Mouse (Mus musculus) neural tube, embryonic 11.5 days (tissue): ENCODE results near the gene 4930442H23Rik. TPM values are rescaled to one million over a fixed set of nuclear protein-coding genes. Genes with fewer than 3 reads are reported as not detected.
"Not testable (repeated sequence)": the region's sequence is repeated elsewhere in the genome, so short reads cannot be mapped to it uniquely, and the experiment has no call there.

Experiments used
- ATAC-seq: fragments of 200-750 bp; cut with Nextera tagmentation; 2 replicates; pipeline ENCODE4 v1.8.0; 2017; ENCODE audit warnings: moderate number of reproducible peaks, mild to moderate bottlenecking, moderate TSS enrichment, moderate library complexity; ENCODE audit not compliant: insufficient read depth, low FRiP score, low TSS enrichment
- DNase-seq: peaks from one replicate; pipeline ENCODE4 v3.0.0-alpha.2; 2015; ENCODE audit warnings: low spot score
- H3K27ac ChIP-seq: fragments of 300-500 bp; sonication (generic); 2 replicates; pipeline ENCODE4 v1.5.1; 2014; ENCODE audit warnings: low read depth, mild to moderate bottlenecking, low read length
- H3K27me3 ChIP-seq: fragments of 300-500 bp; sonication (generic); 2 replicates; pipeline ENCODE4 v1.6.1; 2014; ENCODE audit warnings: mild to moderate bottlenecking, low read length, mixed read lengths; ENCODE audit not compliant: control insufficient read depth, insufficient read depth
- H3K36me3 ChIP-seq: fragments of 300-500 bp; sonication (generic); 2 replicates; pipeline ENCODE4 v1.6.1; 2014; ENCODE audit warnings: mild to moderate bottlenecking, low read length, moderate library complexity, mixed read lengths; ENCODE audit not compliant: control insufficient read depth, insufficient read depth
- H3K4me1 ChIP-seq: fragments of 300-500 bp; sonication (generic); 2 replicates; pipeline ENCODE4 v1.6.1; 2014; ENCODE audit warnings: low read length, mixed read lengths; ENCODE audit not compliant: control insufficient read depth, insufficient read depth
- H3K4me2 ChIP-seq: fragments of 300-500 bp; sonication (generic); 2 replicates; pipeline ENCODE4 v1.6.1; 2014; ENCODE audit warnings: low read depth, mild to moderate bottlenecking, moderate library complexity
- H3K4me3 ChIP-seq: fragments of 300-500 bp; sonication (generic); 2 replicates; pipeline ENCODE4 v1.5.1; 2014; ENCODE audit warnings: low read depth, low read length
- H3K9ac ChIP-seq: fragments of 300-500 bp; sonication (generic); 2 replicates; pipeline ENCODE4 v1.6.1; 2014; ENCODE audit warnings: mild to moderate bottlenecking, low read length
- H3K9me3 ChIP-seq: fragments of 300-500 bp; sonication (generic); 2 replicates; pipeline ENCODE4 v1.6.1; 2016; ENCODE audit warnings: low read length; ENCODE audit not compliant: control insufficient read depth
- WGBS: fragments of 180-500 bp; shearing (Covaris S2); extraction: QIAGEN DNeasy Blood & Tissue Kit; methylation state at CpG from one replicate; pipeline ENCODE4 v1.1.7; 2014; 5-methylcytosine and 5-hydroxymethylcytosine counted together
- polyA plus RNA-seq: library from polyadenylated mRNA; unstranded; fragments of >200 nt; fragmentation: Nextera tagmentation; extraction: Ambion mirVana; gene quantifications from 2 replicates; pipeline ENCODE4 v1.2.1, GENCODE M21; 2014

The 4930442H23Rik gene
- polyA plus RNA-seq, 1 experiment from 2014 or later: not detected

DNA sequence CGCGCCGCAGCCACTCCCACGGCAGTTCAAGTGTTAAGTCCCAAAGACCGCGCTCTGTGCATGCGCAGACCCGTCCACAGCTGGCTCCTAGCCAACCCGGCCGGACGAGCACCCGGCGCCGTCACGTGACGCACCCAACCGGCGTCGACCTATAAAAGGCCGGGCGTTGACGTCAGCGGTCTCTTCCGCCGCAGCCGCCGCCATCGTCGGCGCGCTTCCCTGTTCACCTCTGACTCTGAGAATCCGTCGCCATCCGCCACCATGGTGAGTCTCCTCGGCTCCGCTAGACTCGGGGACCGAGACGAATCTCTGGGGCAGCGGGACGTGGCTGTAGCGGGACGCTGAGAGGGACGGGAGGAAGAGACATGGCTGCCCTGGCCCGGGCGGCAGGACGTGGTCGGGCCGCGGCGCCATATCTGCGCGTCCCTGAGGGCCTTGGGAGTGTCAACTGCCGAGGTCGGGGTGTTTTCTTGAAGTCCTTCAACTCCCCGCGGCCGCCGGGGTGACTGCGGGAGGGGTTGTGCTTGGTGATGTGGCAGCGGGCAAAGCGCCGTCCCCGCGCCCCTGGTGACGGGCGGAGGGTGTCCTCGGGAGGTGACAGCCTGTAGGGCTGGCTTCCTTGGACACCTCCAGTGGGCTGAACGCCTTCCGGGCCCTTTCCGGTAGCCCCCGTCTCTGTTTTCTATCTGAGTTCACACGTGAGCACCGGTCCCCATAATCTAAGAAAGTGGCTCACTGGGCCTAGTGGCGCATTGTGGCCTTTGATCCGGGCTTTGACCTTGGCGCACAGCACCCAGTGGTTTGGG lies 7.0 kb downstream of the 4930442H23Rik start, which contains the start of gene Eef2:
Eef2 (plus strand) TSS at position 166 of the 806 bp plus-strand sequence.
- Histone ChIP-seq H3K9ac (peak within 1 kb of the TSS; percentile 99), H3K4me3 (peak within 1 kb of the TSS; percentile 100), H3K9me3 (no peaks in the 10 kb centered on the region), H3K27ac (peak within 1 kb of the TSS; percentile 85), H3K4me2 (peak within 1 kb of the TSS; percentile 99), H3K27me3 (no peaks in the 10 kb centered on the region), H3K36me3 (peaks cover 38% of the 10 kb centered on the region), H3K4me1 (peaks cover 13% of the 10 kb centered on the region)
- peak; percentile 76 for ATAC-seq
- under 1% methylated on average over 76 of the region's 77 CpGs for WGBS
- DNase-seq: peak; percentile 99

GRCm38 (mm10) chr10:81175936-81176465 lies 7.6 kb downstream of the 4930442H23Rik start:
- Histone ChIP-seq H3K27ac (peak overlapping the region; percentile 85), H3K9me3 (no peaks in the 10 kb centered on the region), H3K36me3 (peaks cover 32% of the 10 kb centered on the region), H3K27me3 (no peaks in the 10 kb centered on the region), H3K4me2 (peak overlapping the region; percentile 39), H3K4me3 (peak overlapping the region; percentile 100), H3K4me1 (peaks cover 13% of the 10 kb centered on the region), H3K9ac (no peak overlapping the region)
- ATAC-seq (no peak), DNase-seq (no peak)
- 8% methylated on average over 13 of the region's 13 CpGs for WGBS

DNA sequence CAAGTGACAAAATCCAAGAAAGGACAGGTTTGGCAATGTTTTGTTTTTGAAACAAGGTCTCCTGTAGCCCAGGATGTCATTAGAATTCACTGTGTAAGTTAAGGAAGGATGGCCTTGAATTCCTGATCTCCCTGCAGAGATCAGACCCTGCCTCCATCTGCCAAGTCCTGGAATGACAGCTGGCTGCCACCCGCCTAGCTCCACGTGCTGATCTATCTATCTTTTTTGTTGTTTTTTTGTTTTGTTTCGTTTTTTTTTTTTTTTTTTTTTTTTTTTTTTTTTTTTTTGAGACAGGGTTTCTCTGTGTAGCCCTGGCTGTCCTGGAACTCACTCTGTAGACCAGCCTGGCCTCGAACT lies 8.3 kb downstream of the 4930442H23Rik start:
- Histone ChIP-seq H3K36me3 (peaks cover 26% of the 10 kb centered on the region), H3K4me2 (peak overlapping the region; percentile 63), H3K4me3 (peak overlapping the region; percentile 34; the same call in 1 of the 2 replicates), H3K4me1 (peaks cover 13% of the 10 kb centered on the region), H3K9ac (peak overlapping the region; percentile 74), H3K27ac (peak overlapping the region; percentile 85; the same call in 1 of the 2 replicates)
- not testable (repeated sequence) for H3K27me3 ChIP-seq, ATAC-seq, H3K9me3 ChIP-seq
- DNase-seq: peak; percentile 50
- 16% methylated on average over 4 of the region's 4 CpGs for WGBS

DNA sequence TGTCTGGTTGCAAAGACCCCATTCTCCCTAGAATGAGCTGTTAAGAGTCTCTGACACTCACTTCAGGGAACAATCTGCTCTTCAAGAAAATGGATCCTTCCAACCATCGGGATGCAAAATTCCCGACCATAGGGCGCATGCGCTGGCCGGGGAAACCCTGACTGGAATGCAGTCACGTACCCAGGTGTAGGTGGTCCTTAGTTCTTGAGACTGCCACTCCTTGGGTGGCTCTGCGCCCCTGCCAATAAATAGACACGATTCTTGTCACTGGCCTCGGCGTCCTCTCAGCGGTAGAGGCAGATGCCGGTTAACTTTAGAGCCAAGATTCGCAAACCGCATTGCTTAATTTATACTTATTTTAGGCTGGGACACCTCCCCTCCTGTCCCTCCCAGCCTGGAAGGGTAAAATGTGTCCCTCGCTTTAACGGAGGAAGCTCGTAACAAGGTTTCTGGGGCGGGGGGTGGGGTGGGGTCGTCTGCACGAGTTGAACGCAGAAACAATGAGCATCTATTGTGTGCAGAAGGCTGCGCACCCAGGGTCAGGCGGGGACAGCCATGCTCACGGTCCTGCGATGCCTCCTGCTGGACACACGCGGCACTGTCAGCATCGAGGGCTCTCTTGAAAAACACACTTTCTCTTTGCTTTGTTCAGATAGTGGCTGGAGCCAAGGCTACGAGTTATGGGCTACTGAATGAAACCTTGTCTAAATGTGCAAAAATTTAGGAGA lies 8.9 kb downstream of the 4930442H23Rik start:
- Histone ChIP-seq H3K27me3 (no peaks in the 10 kb centered on the region), H3K4me3 (peak overlapping the region; percentile 34), H3K4me1 (peaks cover 13% of the 10 kb centered on the region), H3K9me3 (no peaks in the 10 kb centered on the region), H3K36me3 (peaks cover 20% of the 10 kb centered on the region), H3K4me2 (peak overlapping the region; percentile 63), H3K9ac (peak overlapping the region; percentile 74), H3K27ac (peak overlapping the region; percentile 85)
- 1% methylated on average over 29 of the region's 29 CpGs for WGBS
- ATAC-seq (peak; percentile 65), DNase-seq (peak; percentile 93)

- 8% methylated on average over 21 of the region's 21 CpGs for WGBS
- Histone ChIP-seq H3K9me3 (no peaks in the 10 kb centered on the region), H3K9ac (peak overlapping the region; percentile 20; the same call in 1 of the 2 replicates), H3K4me2 (peak overlapping the region; percentile 21), H3K36me3 (peaks cover 6% of the 10 kb centered on the region), H3K27ac (peak overlapping the region; percentile 73), H3K27me3 (no peaks in the 10 kb centered on the region), H3K4me1 (peaks cover 20% of the 10 kb centered on the region), H3K4me3 (no peak overlapping the region)
- DNase-seq (peak; percentile 91), ATAC-seq (no peak)
Observed at GRCm38 (mm10) chr10:81173132-81173531, 10.5 kb downstream of the 4930442H23Rik start.

- 69% methylated on average over 6 of the region's 14 CpGs for WGBS
Observed at GRCm38 (mm10) chr10:81169411-81169900, 14.2 kb downstream of the 4930442H23Rik start.

GRCm38 (mm10) chr10:81168521-81169244 lies 15.0 kb downstream of the 4930442H23Rik start:
- Histone ChIP-seq H3K27me3 (no peaks in the 10 kb centered on the region), H3K4me1 (peaks cover 19% of the 10 kb centered on the region), H3K9me3 (no peaks in the 10 kb centered on the region), H3K4me2 (peak overlapping the region; percentile 53), H3K36me3 (peaks cover 4% of the 10 kb centered on the region; the same call in 1 of the 2 replicates), H3K9ac (peak overlapping the region; percentile 45), H3K4me3 (peak overlapping the region; percentile 96), H3K27ac (peak overlapping the region; percentile 56)
- DNase-seq: peak; percentile 80
- ATAC-seq: peak; percentile 43; the same call in 1 of the 2 replicates
- WGBS: 5% methylated on average over 29 of the region's 29 CpGs

More at GRCm38 (mm10) chr10:81169411-81169900, 14.2 kb downstream of the 4930442H23Rik start:
- H3K4me3 ChIP-seq, H3K9me3 ChIP-seq, H3K27ac ChIP-seq, H3K27me3 ChIP-seq, ATAC-seq, H3K36me3 ChIP-seq, H3K9ac ChIP-seq, DNase-seq, H3K4me2 ChIP-seq: not testable (repeated sequence)
- H3K4me1 ChIP-seq: peaks cover 19% of the 10 kb centered on the region

DNA sequence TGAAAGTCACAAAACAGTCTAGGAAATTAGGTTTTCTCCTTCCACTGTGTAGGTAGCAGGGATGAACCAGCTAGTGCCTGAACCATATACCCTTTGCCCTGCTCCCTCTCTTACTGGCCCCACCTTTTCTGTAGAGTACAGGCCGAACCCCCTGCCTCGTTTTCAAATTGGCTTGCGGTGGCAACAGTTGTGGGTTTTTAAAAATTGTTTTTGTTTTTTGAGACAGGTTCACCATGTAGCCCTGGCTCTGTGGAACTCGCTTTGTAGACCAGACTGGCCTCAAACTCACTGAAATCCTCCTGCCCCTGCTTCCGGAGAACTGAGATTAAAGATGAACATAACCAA lies 15.6 kb downstream of the 4930442H23Rik start:
- no peak for DNase-seq
- 14% methylated on average over 5 of the region's 5 CpGs for WGBS
- peak overlapping the region; percentile 41; the same call in 1 of the 2 replicates for H3K9ac ChIP-seq

More for the DNA sequence above, 15.6 kb downstream of the 4930442H23Rik start:
- Histone ChIP-seq H3K9me3 (no peaks in the 10 kb centered on the region), H3K36me3 (peaks cover 4% of the 10 kb centered on the region; the same call in 1 of the 2 replicates), H3K27me3 (no peaks in the 10 kb centered on the region), H3K4me3 (peak overlapping the region; percentile 96), H3K27ac (peak overlapping the region; percentile 56), H3K4me1 (peaks cover 17% of the 10 kb centered on the region), H3K4me2 (peak overlapping the region; percentile 53)
- ATAC-seq: peak; percentile 74
